Mouse (Mus musculus): ENCODE data around the gene Plvap.

DNA sequence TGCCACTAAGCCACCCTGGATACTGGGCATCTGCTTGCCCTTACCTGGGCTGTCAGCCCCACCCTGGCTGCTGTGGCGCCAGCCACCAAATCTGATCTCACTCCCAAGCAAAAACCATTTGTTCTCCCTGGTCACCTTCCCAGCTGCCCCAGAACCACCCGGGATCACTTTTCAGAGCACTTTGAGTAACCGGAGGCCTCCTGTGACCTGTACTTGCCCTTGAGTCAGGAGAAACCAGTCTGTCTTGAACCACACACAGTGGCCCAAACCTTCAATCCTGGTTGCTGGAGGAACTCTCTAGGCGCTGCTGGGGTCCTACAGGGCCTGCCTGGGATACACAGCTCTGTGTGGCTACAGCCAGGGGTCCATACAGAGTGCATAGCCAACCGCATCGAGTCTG is 41.2 kb upstream of the Plvap start:
- TF ChIP-seq POLR2A (IDR thresholded peaks at IDR 0.05; ENCODE audit: borderline replicate concordance, insufficient read depth, low read length) (no peak), CTCF (IDR thresholded peaks at IDR 0.05; ENCODE audit: borderline replicate concordance, insufficient read depth, low read depth, low read length) (no peak)
